12 mouse cellular contexts compared by ENCODE assay signal in the genomic region with DNA sequence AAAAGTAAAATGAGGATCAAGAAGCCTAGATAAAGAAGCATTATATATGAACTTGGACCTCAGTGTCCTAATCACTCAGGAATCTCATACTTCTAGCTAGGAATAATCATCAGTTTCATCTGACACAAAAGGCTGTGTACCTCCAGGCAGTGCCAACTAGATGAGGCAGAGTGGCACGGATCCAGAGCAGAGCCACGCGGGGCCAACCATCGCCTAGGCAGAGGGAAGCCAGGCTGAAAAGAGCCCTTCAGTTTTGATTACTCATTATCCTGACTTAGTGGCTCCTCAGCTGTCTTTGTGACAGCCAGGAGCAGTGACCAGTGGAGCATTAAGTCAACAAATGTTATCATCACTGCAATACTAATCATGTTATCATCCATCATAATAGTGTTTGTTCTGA.
DNase-seq lines count a peak whose midpoint lies in the region; ATAC-seq lines count a peak whose summit lies in the region.
"Had no signal": no experiment of that assay in that cellular context is flagged by ENCODE, and none has a peak within 500 bp of the region (broad histone marks: within the 10 kb centered on the region; RNA-seq: fewer than 3 reads in every experiment).

No protein-coding gene starts in this region.

- H3K36me3 ChIP-seq in limb, embryonic 10.5 days = no peaks in the 10 kb centered on the region
- H3K36me3 ChIP-seq: forebrain, embryonic 15.5 days; limb, embryonic 12.5 days had no signal

- H3K27ac ChIP-seq in limb, embryonic 10.5 days = no peak overlapping the region
- H3K27ac ChIP-seq: forebrain, embryonic 15.5 days; limb, embryonic 12.5 days had no signal

- intact Hi-C loops in left cerebral cortex, postnatal 4 days (cut with DNase I) = no loop called here
- intact Hi-C loops in left cerebral cortex, postnatal 25 days (cut with DNase I) = no loop called here

- no peaks in the 10 kb centered on the region for H3K9me3 ChIP-seq in limb, embryonic 10.5 days (replicated peaks)
- H3K9me3 ChIP-seq: forebrain, embryonic 15.5 days; limb, embryonic 12.5 days had no signal

- peak; percentile 95 for ATAC-seq in cerebellum, adult (ENCODE audit: insufficient number of reproducible peaks, low FRiP score, low TSS enrichment)
- ATAC-seq: forebrain, embryonic 15.5 days; intestine, embryonic 16.5 days had no signal

- no peaks in the 10 kb centered on the region for H3K4me1 ChIP-seq in limb, embryonic 10.5 days
- H3K4me1 ChIP-seq: forebrain, embryonic 15.5 days; limb, embryonic 12.5 days had no signal

- H3K27me3 ChIP-seq in limb, embryonic 10.5 days (ENCODE audit: low read depth, poor library complexity, severe bottlenecking) = peaks cover 19% of the 10 kb centered on the region; the same call in 1 of the 2 replicates
- H3K27me3 ChIP-seq: CH12.LX; forebrain, embryonic 15.5 days; limb, embryonic 12.5 days had no signal

- DNase-seq in left cerebral cortex, postnatal 4 days = peak; percentile 84
- no peak for DNase-seq in left cerebral cortex, postnatal 25 days (ENCODE audit: low spot score in 2 of 2)
- peak; percentile 85 to 89 for DNase-seq in cerebellum, postnatal 14 days
- DNase-seq in retina, postnatal 1 day = peak; percentile 79
- DNase-seq in limb, embryonic 10.5 days (ENCODE audit: low spot score) = no peak
- no peak for DNase-seq in thymus, postnatal 10 days (ENCODE audit: low spot score in 2 of 2)
- DNase-seq: lung, adult 18-20 months had no signal

- WGBS in limb, embryonic 10.5 days = 82% methylated on average over 4 of the region's 4 CpGs

- no peak overlapping the region for H3K4me3 ChIP-seq in limb, embryonic 10.5 days
- H3K4me3 ChIP-seq: forebrain, embryonic 15.5 days; limb, embryonic 12.5 days had no signal

Comparison
In these comparisons a context has a peak if more than half of its experiments do, and no peak if none do; other contexts are left out.
1. DNase-seq: peak in left cerebral cortex, postnatal 4 days (single experiment), cerebellum, postnatal 14 days (2 of 2) and retina, postnatal 1 day (single experiment); none in left cerebral cortex, postnatal 25 days (0 of 2), limb, embryonic 10.5 days (single experiment) and thymus, postnatal 10 days (0 of 2).